Mouse (Mus musculus) embryonic stem cell, embryonic (primary cell): ENCODE measurements around the gene Gm10337.

Experiments
- CTCF ChIA-PET, 4 experiments: fragments of 300-600 bp in 2 of 4; fragments of 350-600 bp in 2 of 4; sonication (Branson Sonifier 250); formaldehyde crosslinking; loops; one replicate each; lab custom pipeline; 2022; ENCODE audit warnings: inconsistent platforms in 2 of 4; lab: Charles Lee
- POLR2A ChIA-PET, 4 experiments: fragments of 300-600 bp in 2 of 4; fragments of 350-600 bp in 2 of 4; sonication (Branson Sonifier 250); formaldehyde crosslinking; loops; one replicate each; lab custom pipeline; 2022; ENCODE audit warnings: antibody characterized with exemption in 4 of 4, inconsistent platforms in 1 of 4; lab: Charles Lee

Gm10337 gene

DNA sequence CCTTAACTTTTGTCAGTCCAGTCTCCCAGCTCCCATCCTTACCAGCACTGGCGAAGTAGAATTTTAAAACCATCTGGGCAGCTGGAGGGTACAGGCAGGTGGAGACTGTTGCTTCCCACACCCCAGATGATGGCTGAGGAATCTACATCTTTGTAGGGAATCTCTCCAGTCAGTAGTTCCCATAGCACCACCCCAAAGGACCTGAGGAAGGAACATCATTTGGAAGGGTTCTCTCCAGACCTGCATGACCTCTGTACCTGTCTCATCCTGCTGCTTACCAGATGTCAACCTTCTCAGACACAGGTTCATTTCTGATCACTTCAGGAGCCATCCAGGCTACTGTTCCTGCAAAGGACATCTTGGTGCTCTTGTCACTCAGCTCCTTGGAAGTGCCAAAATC, at the start of gene Gm10337:
Gene Gm10337, plus strand, starts transcription at position 276 of the 400 bp plus-strand sequence.
- CTCF ChIA-PET, result no interaction called here
- POLR2A ChIA-PET, result interaction anchor here in 2 of 4 experiments (0.8 to 21.1 kb wide), 13 partner anchors 9 to 98 kb away, joined by 3 to 518 read pairs (median 7); partner anchors contain the start of genes Map3k12 (in 2 of the 2), Pcbp2 (in 2 of the 2), Tarbp2 (in 2 of the 2) and Npff (in 1 of the 2)

DNA sequence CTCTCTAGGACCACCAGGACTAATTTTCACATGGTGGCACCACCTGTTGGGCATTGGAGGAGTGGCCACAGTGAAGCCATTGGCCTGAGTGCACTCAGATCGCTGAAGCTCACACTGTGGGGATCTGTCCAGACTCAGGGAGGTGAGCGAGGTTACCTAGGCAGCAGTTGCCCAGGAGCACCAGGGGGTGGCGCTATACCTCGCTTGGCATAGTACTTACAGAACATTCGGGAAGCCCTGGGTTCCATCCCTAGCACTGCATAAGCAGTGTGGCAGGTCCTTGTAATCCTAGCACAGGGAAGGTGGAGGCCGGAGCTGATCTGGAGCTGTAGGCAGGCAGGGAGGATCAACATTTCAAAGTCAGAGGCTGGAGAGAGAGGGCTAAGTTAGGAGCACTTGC, 47.5 kb upstream of the Gm10337 start:
- ChIA-PET POLR2A (interaction anchor here (0.5 to 6.5 kb wide), 24 partner anchors 9 to 215 kb away, joined by 3 to 62 read pairs (median 5); partner anchors contain the start of genes Pcbp2 (in 2 of the 4), Tarbp2 (in 2 of the 4), Amhr2 (in 1 of the 4) and Map3k12 (in 1 of the 4)), CTCF (interaction anchor here in 3 of 4 experiments (0.5 to 1.5 kb wide), 30 partner anchors 9 to 812 kb away, joined by 3 to 9 read pairs (median 5); partner anchors contain the start of genes Tarbp2 (in 2 of the 3), Aaas (in 1 of the 3), Amhr2 (in 1 of the 3) and Map3k12 (in 1 of the 3))

DNA sequence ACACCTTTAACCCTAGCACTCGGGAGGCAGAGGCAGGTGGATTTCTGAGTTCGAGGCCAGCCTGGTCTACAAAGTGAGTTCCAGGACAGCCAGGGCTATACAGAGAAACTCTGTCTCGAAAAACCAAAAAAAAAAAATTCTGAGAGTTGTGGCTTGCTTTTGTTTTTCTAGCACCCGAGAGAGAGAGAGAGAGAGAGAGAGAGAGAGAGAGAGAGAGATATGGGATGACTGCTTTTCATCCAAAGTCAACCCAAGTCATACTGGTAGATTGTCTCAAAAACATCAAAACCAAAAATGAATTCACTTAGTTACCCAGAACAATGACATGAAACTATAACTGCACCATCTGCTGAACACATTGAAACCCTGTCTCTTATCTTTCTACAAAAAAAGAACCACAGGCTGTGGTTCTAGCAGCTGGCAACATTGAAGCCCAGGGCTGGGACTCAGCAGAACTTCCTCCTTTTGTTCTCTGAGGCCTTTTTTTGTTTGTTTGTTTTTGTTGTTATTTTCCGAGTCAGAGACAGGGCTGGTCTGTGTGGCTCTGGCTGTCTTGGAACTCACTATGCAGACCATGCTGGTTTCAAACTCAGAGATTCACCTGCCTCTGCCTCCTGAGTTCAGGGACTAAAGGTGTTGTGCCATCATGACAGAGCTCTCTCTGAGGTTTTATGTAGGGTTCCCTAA, 45.3 kb upstream of the Gm10337 start:
- ChIA-PET CTCF (interaction anchor here in 3 of 4 experiments (0.5 to 1.6 kb wide), 8 partner anchors 12 to 175 kb away, joined by 3 to 7 read pairs (median 3); partner anchors contain the start of genes Pcbp2 (in 1 of the 3) and Tarbp2 (in 1 of the 3)), POLR2A (interaction anchor here in 3 of 4 experiments (0.6 to 3.9 kb wide), 28 partner anchors 10 to 214 kb away, joined by 3 to 61 read pairs (median 4); partner anchors contain the start of genes Pcbp2 (in 2 of the 3), Sp1 (in 2 of the 3), Tarbp2 (in 2 of the 3) and Aaas (in 1 of the 3))

DNA sequence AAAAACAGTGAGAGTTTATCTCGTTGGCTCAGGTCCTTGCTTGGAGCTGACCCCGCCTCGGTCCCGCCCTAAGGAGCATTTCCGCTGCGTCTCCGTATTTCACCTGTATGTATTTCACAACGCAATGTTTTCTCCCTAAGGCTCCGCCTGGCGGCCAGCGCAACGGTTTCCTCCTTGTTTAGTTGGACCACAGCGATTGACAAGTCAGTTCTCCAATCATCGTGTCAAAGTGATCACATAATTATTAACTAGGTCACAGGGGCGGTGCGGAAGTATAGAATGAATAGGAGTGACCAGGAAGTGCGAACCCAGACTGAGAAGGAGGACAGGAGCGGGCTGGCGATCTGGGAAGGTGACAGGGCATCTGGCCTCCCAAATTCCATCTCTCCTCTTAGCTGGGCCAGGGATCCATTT, 44.6 kb upstream of the Gm10337 start, which contains the start of gene Prr13:
Gene Prr13, plus strand, starts transcription at position 125 of the 414 bp plus-strand sequence.
- ChIA-PET CTCF (interaction anchor here (0.5 to 1.6 kb wide), 10 partner anchors 11 to 288 kb away, joined by 3 to 7 read pairs (median 3); partner anchors contain the start of genes Pcbp2 (in 1 of the 4) and Tarbp2 (in 1 of the 4)), POLR2A (interaction anchor here (0.6 to 3.9 kb wide), 40 partner anchors 8 to 212 kb away, joined by 3 to 61 read pairs (median 4); partner anchors contain the start of genes Pcbp2 (in 3 of the 4), Sp1 (in 2 of the 4), Tarbp2 (in 2 of the 4) and Aaas (in 1 of the 4))

DNA sequence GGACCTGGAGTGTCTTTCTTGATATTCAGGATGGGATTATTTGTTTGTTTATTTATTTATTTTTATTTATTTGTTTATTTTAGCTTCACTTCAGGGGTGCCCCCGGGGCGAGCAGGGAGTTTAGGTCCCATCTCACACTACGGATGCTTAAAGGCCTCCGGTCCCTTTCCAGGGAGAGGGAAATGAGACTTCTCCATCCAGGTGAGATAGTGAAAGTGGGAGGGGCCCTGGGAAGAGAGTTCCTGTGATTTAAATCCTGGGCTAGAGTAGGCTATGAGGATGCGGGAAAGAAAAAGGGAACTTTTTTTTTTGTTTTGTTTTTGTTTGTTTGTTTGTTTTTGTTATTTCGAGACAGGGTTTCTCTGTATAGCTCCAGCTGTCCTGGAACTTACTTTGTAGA, 44.1 kb upstream of the Gm10337 start:
- CTCF ChIA-PET, result interaction anchor here (0.6 to 1.6 kb wide), 8 partner anchors 11 to 862 kb away, joined by 3 to 7 read pairs (median 4); partner anchors contain the start of gene Pcbp2 (in 1 of the 4)

DNA sequence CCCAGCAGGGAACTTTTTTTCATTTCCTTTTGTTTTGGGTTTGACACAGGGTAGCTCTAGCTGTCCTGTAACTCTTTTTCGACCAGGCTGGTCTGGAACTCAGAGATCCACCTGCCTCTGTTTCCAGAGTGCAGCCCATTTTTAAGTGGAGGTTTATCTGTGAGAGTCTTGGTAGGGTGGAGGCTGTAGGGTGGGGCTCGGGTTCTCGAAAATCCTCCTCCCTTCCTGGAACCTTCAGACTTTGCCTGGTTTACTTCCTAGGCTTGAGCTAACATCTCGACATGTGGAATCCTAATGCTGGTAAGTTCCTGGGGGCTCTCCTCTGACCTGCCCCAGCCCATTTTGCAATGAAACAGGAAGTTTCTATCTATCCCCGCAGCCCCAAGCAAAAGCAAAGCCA, 43.7 kb upstream of the Gm10337 start:
- ChIA-PET CTCF (interaction anchor here (0.6 to 1.5 kb wide), 10 partner anchors 9 to 863 kb away, joined by 3 to 12 read pairs (median 4); partner anchors contain the start of gene Pcbp2 (in 2 of the 4)), POLR2A (interaction anchor here (0.8 to 3.9 kb wide), 32 partner anchors 9 to 128 kb away, joined by 3 to 61 read pairs (median 5); partner anchors contain the start of genes Pcbp2 (in 4 of the 4), Sp1 (in 2 of the 4), Tarbp2 (in 2 of the 4) and Aaas (in 1 of the 4))

More for the DNA sequence above, 44.1 kb upstream of the Gm10337 start:
- POLR2A ChIA-PET, result interaction anchor here (0.6 to 3.9 kb wide), 39 partner anchors 9 to 212 kb away, joined by 3 to 61 read pairs (median 4); partner anchors contain the start of genes Pcbp2 (in 3 of the 4), Sp1 (in 2 of the 4), Tarbp2 (in 2 of the 4) and Aaas (in 1 of the 4)

DNA sequence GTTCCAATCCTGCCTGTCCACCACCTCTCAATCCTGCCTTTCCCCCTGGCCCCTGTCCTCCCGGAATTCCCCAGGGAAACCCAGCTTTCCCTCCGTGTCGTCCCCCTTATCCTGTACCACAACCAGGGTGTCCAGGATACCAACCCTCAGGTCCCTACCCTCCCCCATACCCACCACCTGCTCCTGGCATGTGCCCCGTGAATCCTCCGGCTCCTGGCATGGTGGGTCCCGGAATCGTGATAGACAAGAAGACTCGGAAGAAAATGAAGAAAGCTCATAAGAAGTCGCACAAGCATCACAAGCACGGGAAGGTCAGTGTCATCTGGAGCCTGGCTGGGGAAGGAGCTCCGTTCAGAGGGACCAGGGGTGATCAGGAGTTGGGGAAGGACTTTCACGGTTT, 43.1 kb upstream of the Gm10337 start:
- CTCF ChIA-PET, result interaction anchor here in 3 of 4 experiments (0.9 to 1.5 kb wide), 10 partner anchors 9 to 717 kb away, joined by 3 to 12 read pairs (median 4); partner anchors contain the start of gene Pcbp2 (in 2 of the 3)

DNA sequence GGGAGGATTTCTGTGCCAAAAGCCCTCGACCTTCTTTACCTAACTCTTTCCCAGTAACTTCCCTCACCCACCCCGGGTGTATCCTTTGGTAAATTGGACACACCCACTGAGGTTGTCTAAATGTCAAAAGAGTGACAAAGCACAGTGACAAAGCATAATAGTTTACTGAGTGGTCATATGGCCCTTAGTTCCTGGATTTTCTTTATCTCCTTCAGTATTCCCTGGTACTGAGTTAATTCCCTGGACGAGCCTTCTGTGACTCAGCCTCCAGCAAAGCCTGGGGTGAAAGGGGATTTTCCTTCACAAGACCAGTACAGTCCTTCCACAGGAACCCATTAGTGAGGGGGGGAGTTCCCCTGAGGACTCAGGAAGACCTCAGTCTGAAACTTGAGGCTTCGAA, 42.6 kb upstream of the Gm10337 start:
- POLR2A ChIA-PET, result interaction anchor here in 3 of 4 experiments (0.7 to 3.9 kb wide), 19 partner anchors 9 to 79 kb away, joined by 3 to 61 read pairs (median 6); partner anchors contain the start of genes Pcbp2 (in 3 of the 3), Tarbp2 (in 2 of the 3), Amhr2 (in 1 of the 3) and Sp1 (in 1 of the 3)
- CTCF ChIA-PET, result interaction anchor here in 3 of 4 experiments (0.9 to 1.4 kb wide), 9 partner anchors 9 to 103 kb away, joined by 3 to 12 read pairs (median 3); partner anchors contain the start of gene Pcbp2 (in 2 of the 3)

More for the DNA sequence above, 43.1 kb upstream of the Gm10337 start:
- POLR2A ChIA-PET, result interaction anchor here (0.7 to 3.9 kb wide), 26 partner anchors 10 to 110 kb away, joined by 3 to 61 read pairs (median 6); partner anchors contain the start of genes Pcbp2 (in 4 of the 4), Sp1 (in 2 of the 4), Tarbp2 (in 2 of the 4) and Aaas (in 1 of the 4)

DNA sequence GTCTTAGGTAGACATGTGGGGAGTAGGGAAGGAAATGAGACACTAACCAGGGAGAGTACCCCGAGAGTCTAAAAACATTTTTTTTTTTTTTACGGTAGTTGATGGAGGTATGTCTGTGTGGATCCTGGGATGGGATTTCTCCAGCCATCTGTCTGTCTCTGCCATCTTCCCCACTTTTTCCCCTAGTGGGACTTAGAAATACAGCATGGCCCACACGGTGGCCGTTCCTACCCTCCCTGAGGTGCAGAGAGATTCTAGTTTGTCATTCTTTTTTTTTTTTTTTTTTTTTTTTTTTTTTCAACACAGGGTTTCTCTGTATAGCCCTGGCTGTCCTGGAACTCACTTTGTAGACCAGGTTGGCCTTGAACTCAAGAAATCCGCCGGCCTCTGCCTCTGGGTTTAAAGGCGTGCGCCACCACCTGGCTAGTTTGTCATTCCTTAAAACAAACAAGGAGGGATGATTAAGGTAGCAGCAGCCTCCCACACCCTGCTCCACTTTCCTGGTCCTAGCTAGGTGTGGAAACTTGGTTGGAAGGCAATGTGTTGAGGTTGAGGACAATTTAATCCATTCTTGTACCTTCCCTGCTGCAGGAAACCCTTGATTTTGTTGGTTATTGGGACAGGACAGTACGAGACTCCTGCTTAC, 42.0 kb upstream of the Gm10337 start:
- ChIA-PET CTCF (interaction anchor here in 3 of 4 experiments (0.6 to 1.7 kb wide), 11 partner anchors 9 to 215 kb away, joined by 3 to 14 read pairs (median 4); partner anchors contain the start of genes Pcbp2 (in 2 of the 3), Tarbp2 (in 2 of the 3) and Npff (in 1 of the 3)), POLR2A (interaction anchor here in 3 of 4 experiments (0.6 to 4.2 kb wide), 27 partner anchors 9 to 294 kb away, joined by 3 to 22 read pairs (median 5); partner anchors contain the start of genes Pcbp2 (in 2 of the 3), Sp1 (in 2 of the 3), Tarbp2 (in 2 of the 3) and Aaas (in 1 of the 3))

DNA sequence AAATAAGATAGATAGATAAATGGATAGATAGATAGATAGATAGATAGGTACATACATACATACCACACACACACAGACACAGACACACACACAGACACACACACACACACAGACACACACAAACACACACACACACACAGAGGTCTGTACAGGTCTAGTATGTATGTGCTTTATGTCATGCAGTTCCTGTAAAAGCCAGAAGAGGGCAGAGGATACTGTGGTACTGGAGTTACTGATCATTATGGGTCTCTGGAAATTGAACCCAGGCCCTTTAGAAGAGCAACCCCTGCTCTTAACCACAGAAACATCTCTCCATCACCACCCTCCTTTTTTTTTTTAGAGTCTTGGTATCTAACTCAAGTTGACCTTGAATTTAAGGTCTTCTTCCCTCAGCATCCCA, 39.9 kb upstream of the Gm10337 start:
- POLR2A ChIA-PET, result interaction anchor here in 3 of 4 experiments (0.6 to 4.2 kb wide), 15 partner anchors 10 to 377 kb away, joined by 3 to 21 read pairs (median 4); partner anchors contain the start of genes Gm10337 (in 1 of the 3), Map3k12 (in 1 of the 3), Sp1 (in 1 of the 3) and Tarbp2 (in 1 of the 3)
- CTCF ChIA-PET, result interaction anchor here in 1 of 4 experiments (1.7 kb wide), 1 partner anchor 55 kb away, joined by 9 read pairs; the partner anchor contains the start of gene Tarbp2

DNA sequence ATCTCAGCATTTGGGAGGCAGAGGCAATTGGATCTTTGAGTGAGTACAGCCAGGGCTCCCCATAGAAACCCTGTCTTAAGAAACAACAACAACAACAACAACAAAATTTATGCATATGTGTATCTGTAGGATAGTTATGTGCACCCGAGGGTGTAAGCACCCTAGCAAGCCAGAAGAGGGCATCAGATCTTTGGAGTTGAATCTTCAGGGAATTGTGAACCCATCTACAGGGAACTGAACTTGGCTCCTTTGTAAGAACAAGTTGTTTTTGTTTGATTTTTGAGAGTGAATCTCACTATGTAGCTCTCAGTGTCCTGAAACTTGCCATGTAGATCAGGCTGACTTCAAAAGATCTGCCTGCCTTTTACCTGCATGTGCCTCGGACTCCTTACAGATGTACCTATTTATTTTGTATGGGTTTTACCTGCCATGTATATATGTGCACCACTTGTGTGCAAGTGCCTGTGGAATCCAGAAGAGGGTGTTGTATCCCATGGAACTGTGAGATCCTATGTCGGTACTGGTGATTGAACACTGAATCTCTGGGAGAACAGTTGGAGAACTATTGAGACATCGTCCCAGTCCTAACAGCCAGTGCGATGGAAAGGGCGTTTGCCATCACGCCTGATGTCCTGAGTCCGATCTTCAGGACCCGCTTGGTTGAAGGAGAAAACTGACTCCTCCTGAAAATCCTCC, 34.7 kb upstream of the Gm10337 start:
- ChIA-PET POLR2A (interaction anchor here in 2 of 4 experiments (0.6 to 3.0 kb wide), 8 partner anchors 10 to 202 kb away, joined by 3 to 89 read pairs (median 3); partner anchors contain the start of genes Prr13 (in 2 of the 2), Map3k12 (in 1 of the 2) and Tarbp2 (in 1 of the 2)), CTCF (interaction anchor here in 2 of 4 experiments (0.6 kb wide), 2 partner anchors 13 to 52 kb away, joined by 4 to 14 read pairs; no protein-coding TSS in a partner anchor)

DNA sequence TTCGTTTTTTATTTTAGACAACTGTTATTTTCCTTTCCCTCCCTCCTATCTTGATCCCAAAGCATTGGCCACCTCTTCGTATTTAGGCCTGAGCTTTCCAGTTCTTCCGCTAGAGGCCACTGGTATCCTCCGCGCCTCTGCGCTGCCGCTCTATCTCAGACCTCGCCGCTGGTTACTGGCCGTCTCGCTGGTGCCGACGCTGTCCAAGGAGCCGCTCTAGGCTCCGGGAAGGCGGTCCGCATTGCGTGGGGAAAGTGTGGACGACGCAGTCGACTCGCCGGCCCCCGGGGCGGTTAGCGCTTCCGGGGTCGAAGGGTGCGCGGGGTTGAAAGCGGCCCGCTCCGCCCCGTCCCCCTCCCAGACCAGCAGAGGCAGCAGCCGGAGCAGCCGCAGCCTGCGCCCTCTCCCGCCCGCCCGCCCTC, 33.3 kb upstream of the Gm10337 start, which contains the start of gene Pcbp2:
Gene Pcbp2, plus strand, starts transcription at position 357 of the 422 bp plus-strand sequence.
- ChIA-PET CTCF (interaction anchor here (0.5 to 2.1 kb wide), 26 partner anchors 8 to 200 kb away, joined by 3 to 14 read pairs (median 4); partner anchors contain the start of genes Tarbp2 (in 2 of the 4), Aaas (in 1 of the 4), Npff (in 1 of the 4) and Prr13 (in 1 of the 4)), POLR2A (interaction anchor here (0.5 to 3.0 kb wide), 140 partner anchors 8 to 802 kb away, joined by 3 to 89 read pairs (median 5); partner anchors contain the start of genes Prr13 (in 4 of the 4), Sp1 (in 4 of the 4), Aaas (in 3 of the 4) and Amhr2 (in 3 of the 4))

DNA sequence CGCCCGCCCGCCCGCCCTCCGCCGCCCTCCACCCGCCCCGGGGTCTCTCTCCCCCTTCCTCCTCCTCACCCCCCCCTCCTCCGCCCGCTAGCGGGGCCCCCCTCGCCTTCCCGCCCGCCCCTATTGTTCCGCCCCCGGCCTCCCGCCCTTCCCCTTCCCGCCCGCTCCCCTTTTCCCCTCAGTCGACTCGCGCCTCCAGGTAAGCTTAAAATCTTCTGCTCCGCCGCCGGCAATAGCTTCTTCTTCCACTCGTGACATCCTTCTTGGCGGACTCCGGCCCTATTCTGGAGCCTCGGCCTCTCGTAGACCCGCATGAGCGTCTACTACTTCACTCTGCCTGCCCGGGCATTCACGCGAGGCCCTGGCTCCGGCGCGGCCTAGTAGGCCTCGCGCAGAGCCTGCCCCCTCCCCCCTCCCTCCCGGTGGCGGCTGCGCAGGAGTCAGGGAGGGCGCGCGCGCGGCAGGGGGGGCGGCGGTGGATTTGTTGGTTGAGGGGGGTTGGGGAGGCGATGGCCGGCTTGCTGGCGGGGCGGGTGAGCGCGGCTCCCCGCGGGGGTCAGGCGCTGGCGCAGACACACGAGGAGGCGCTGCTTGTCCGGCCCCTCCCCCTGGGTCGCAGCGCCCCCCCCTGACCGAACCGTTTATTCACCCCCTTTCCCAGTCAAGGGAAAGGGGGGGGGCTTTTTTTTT, 32.8 kb upstream of the Gm10337 start:
- ChIA-PET POLR2A (interaction anchor here (0.5 to 3.0 kb wide), 161 partner anchors 8 to 731 kb away, joined by 3 to 89 read pairs (median 5); partner anchors contain the start of genes Sp1 (in 4 of the 4), Aaas (in 3 of the 4), Prr13 (in 3 of the 4) and Tarbp2 (in 3 of the 4)), CTCF (interaction anchor here (0.6 to 2.1 kb wide), 28 partner anchors 9 to 200 kb away, joined by 3 to 14 read pairs (median 4); partner anchors contain the start of genes Tarbp2 (in 2 of the 4), Aaas (in 1 of the 4), Npff (in 1 of the 4) and Prr13 (in 1 of the 4))

DNA sequence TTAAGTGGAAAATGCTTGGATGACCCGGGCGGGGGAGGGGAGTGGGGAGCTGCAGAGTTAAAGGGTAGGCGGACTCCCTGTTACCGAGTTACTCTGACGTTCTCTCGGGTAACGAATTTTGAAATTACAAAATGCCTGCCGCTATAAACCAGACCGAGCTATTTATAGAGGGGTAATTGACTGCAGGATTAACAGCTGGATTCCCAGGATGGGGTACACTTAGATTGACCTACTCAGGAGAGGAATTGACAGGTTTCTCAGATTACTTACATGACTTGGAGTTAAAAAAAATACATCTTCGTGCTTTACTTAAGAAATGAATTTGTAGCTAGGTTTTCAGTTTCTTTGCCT, 32.3 kb upstream of the Gm10337 start:
- ChIA-PET CTCF (interaction anchor here in 3 of 4 experiments (0.6 to 2.1 kb wide), 12 partner anchors 9 to 706 kb away, joined by 3 to 14 read pairs (median 4); partner anchors contain the start of genes Npff (in 1 of the 3) and Tarbp2 (in 1 of the 3)), POLR2A (interaction anchor here (0.6 to 3.0 kb wide), 103 partner anchors 8 to 586 kb away, joined by 3 to 89 read pairs (median 5); partner anchors contain the start of genes Prr13 (in 3 of the 4), Sp1 (in 3 of the 4), Tarbp2 (in 3 of the 4) and Atp5g2 (in 2 of the 4))
